In the genomic region with DNA sequence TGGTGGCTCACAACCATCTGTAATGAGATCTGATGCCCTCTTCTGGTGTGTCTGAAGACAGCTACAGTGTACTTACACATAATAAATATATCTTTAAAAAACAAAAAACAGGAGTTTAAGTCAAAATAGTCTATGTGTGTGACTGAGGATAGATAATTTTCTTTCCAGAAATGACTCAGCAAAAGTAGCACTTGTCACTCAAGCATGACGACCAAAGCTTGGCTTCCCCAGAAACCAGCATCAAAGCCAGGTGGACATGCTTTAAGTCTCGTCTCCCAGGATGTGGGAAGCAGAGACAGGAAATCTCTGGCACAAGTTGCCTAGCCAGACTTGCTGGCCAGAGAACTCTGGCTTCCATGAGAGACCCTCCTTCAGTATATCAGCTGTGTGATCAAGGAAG, we compare ENCODE assay signal across 25 mouse cellular contexts. TPM values are rescaled to one million over a fixed set of nuclear protein-coding genes. Genes with fewer than 3 reads are reported as not detected.
DNase-seq lines count a peak whose midpoint lies in the region; ATAC-seq lines count a peak whose summit lies in the region.
"Had no signal": no experiment of that assay in that cellular context is flagged by ENCODE, and none has a peak within 500 bp of the region (broad histone marks: within the 10 kb centered on the region; RNA-seq: fewer than 3 reads in every experiment).

No protein-coding gene starts in this region.

- H3K4me2 ChIP-seq in forebrain, embryonic 16.5 days (ENCODE audit: low read length), result no peak overlapping the region
- no peak overlapping the region for H3K4me2 ChIP-seq in midbrain, embryonic 13.5 days (replicated peaks)
- H3K4me2 ChIP-seq: embryonic facial prominence, embryonic 13.5 days; embryonic facial prominence, embryonic 15.5 days; forebrain, embryonic 12.5 days had no signal

- DNase-seq in ES-E14 (ENCODE audit: low read depth, low spot score), result no peak
- peak; percentile 20 for DNase-seq in c-Kit-positive CD71-positive TER-119-negative erythroid progenitor cells, embryonic 14.5 days (ENCODE audit: low read depth)
- no peak for DNase-seq in cerebellum, adult 9-11 months
- DNase-seq: adrenal gland, adult 8-10 months; adrenal gland, postnatal 25 days; cerebellum, adult 11-12 months; cerebellum, adult 2 months; cerebellum, adult 9-10 months; cerebellum, postnatal 14 days; cerebellum, postnatal 36 days; embryo, embryonic 11 days; forebrain, postnatal 0 days had no signal

- H3K9ac ChIP-seq in ES-E14 (ENCODE audit: insufficient read depth, low read depth, low read length, poor library complexity, severe bottlenecking), result no peak overlapping the region
- no peak overlapping the region for H3K9ac ChIP-seq in forebrain, embryonic 16.5 days (replicated peaks; ENCODE audit: low read depth, low read length)
- no peak overlapping the region for H3K9ac ChIP-seq in midbrain, embryonic 13.5 days (replicated peaks)
- H3K9ac ChIP-seq: embryonic facial prominence, embryonic 13.5 days; embryonic facial prominence, embryonic 15.5 days; forebrain, embryonic 12.5 days; forebrain, postnatal 0 days had no signal

- H3K36me3 ChIP-seq in megakaryocyte, embryonic 14.5 days (replicated peaks; ENCODE audit: low read length), result no peaks in the 10 kb centered on the region
- no peaks in the 10 kb centered on the region for H3K36me3 ChIP-seq in ES-E14 (ENCODE audit: control insufficient read depth, insufficient read depth, low read length, poor library complexity, severe bottlenecking)
- no peaks in the 10 kb centered on the region for H3K36me3 ChIP-seq in forebrain, embryonic 16.5 days (ENCODE audit: control insufficient read depth, insufficient read depth)
- no peaks in the 10 kb centered on the region for H3K36me3 ChIP-seq in midbrain, embryonic 13.5 days
- H3K36me3 ChIP-seq: embryonic facial prominence, embryonic 13.5 days; embryonic facial prominence, embryonic 15.5 days; forebrain, embryonic 10.5 days; forebrain, embryonic 12.5 days had no signal

- no peak overlapping the region for H3K27ac ChIP-seq in ES-E14 (ENCODE audit: insufficient read depth, low read depth, low read length, poor library complexity, severe bottlenecking)
- no peak overlapping the region for H3K27ac ChIP-seq in forebrain, embryonic 16.5 days (ENCODE audit: low read length)
- no peak overlapping the region for H3K27ac ChIP-seq in midbrain, embryonic 13.5 days
- H3K27ac ChIP-seq: embryonic facial prominence, embryonic 13.5 days; embryonic facial prominence, embryonic 15.5 days; forebrain, embryonic 10.5 days; forebrain, embryonic 12.5 days had no signal

- H3K4me3 ChIP-seq in megakaryocyte, embryonic 14.5 days (replicated peaks), result peak overlapping the region; percentile 85
- no peak overlapping the region for H3K4me3 ChIP-seq in ES-E14 (ENCODE audit: insufficient read depth in 1 of 2, low read depth in 1 of 2, low read length in 2 of 2, poor library complexity in 1 of 2, severe bottlenecking in 1 of 2)
- H3K4me3 ChIP-seq in forebrain, embryonic 16.5 days (replicated peaks; ENCODE audit: low read length), result no peak overlapping the region
- H3K4me3 ChIP-seq in midbrain, embryonic 13.5 days (replicated peaks), result no peak overlapping the region
- H3K4me3 ChIP-seq: embryonic facial prominence, embryonic 13.5 days; embryonic facial prominence, embryonic 15.5 days; erythroblast, embryonic 14.5 days; forebrain, embryonic 10.5 days; forebrain, embryonic 12.5 days had no signal

- peaks cover 22% of the 10 kb centered on the region for H3K4me1 ChIP-seq in megakaryocyte, embryonic 14.5 days
- H3K4me1 ChIP-seq in ES-E14 (ENCODE audit: control insufficient read depth in 2 of 2, insufficient read depth in 2 of 2, low read length in 2 of 2, poor library complexity in 1 of 2), result peaks cover 0 to 2% of the 10 kb centered on the region in 2 experiments; a peak in 1 of 4 replicates
- no peaks in the 10 kb centered on the region for H3K4me1 ChIP-seq in forebrain, embryonic 16.5 days (replicated peaks; ENCODE audit: control insufficient read depth, insufficient read depth, low read length)
- no peaks in the 10 kb centered on the region for H3K4me1 ChIP-seq in midbrain, embryonic 13.5 days (replicated peaks)
- H3K4me1 ChIP-seq: embryonic facial prominence, embryonic 13.5 days; embryonic facial prominence, embryonic 15.5 days; forebrain, embryonic 10.5 days; forebrain, embryonic 12.5 days had no signal

- H3K9me3 ChIP-seq in megakaryocyte, embryonic 14.5 days, result peaks cover 9% of the 10 kb centered on the region
- no peaks in the 10 kb centered on the region for H3K9me3 ChIP-seq in ES-E14 (ENCODE audit: control insufficient read depth, insufficient read depth, low read depth, low read length)
- H3K9me3 ChIP-seq in forebrain, embryonic 16.5 days (ENCODE audit: control insufficient read depth, low read length), result no peaks in the 10 kb centered on the region
- H3K9me3 ChIP-seq in midbrain, embryonic 13.5 days, result no peaks in the 10 kb centered on the region
- H3K9me3 ChIP-seq: embryonic facial prominence, embryonic 13.5 days; embryonic facial prominence, embryonic 15.5 days; forebrain, embryonic 10.5 days had no signal

- peaks cover 5% of the 10 kb centered on the region for H3K27me3 ChIP-seq in megakaryocyte, embryonic 14.5 days (replicated peaks)
- H3K27me3 ChIP-seq in forebrain, embryonic 16.5 days (replicated peaks; ENCODE audit: control insufficient read depth, insufficient read depth, low read length), result no peaks in the 10 kb centered on the region
- H3K27me3 ChIP-seq in midbrain, embryonic 13.5 days, result 0 out of 2 replicates have a peak, but pooled peaks cover 3% of the 10 kb centered on the region
- H3K27me3 ChIP-seq: embryonic facial prominence, embryonic 13.5 days; embryonic facial prominence, embryonic 15.5 days; forebrain, embryonic 12.5 days; Patski had no signal

- 77% methylated on average over 2 of the region's 2 CpGs for WGBS in forebrain, embryonic 16.5 days
- WGBS in midbrain, embryonic 13.5 days, result 77% methylated on average over 2 of the region's 2 CpGs

- ATAC-seq in megakaryocyte, adult 5-6 weeks (ENCODE audit: poor library complexity, severe bottlenecking), result no peak
- ATAC-seq in megakaryocyte progenitor cell, adult 5-6 weeks (replicated peaks; ENCODE audit: poor library complexity), result 0 out of 2 replicates have a peak, but pooled peaks have one; percentile 37
- no peak for ATAC-seq in forebrain, embryonic 16.5 days
- ATAC-seq in midbrain, embryonic 13.5 days, result no peak
- ATAC-seq: activated CD4-positive, CD25-positive, alpha-beta regulatory T cell, adult 4 months; forebrain, embryonic 14.5 days; forebrain, postnatal 0 days; Patski had no signal

- in situ Hi-C loops in ES-E14 (cut with MboI; ENCODE audit: low sequenced_read_pairs in 2 of 2, unreplicated experiment in 2 of 2), result no loop called here

RNA-seq across cellular contexts. Expression of a gene that starts 7.4 kb away (rescaled TPM):
- polyA plus RNA-seq in megakaryocyte, embryonic 14.5 days (2012; ENCODE audit: insufficient read depth, low replicate concordance), result 85.5 and 96.0 TPM in 2 replicates
- 48.5 and 48.9 TPM in 2 replicates for total RNA-seq in megakaryocyte, adult 5-6 weeks (2015)
- total RNA-seq in megakaryocyte, adult 5-6 weeks (2017), result 79.1 and 81.3 TPM in 2 replicates
- total RNA-seq in ES-E14 (2012; rRNA removed), result 215 and 282 TPM in 2 replicates
- 115 and 116 TPM in 2 replicates for total RNA-seq in megakaryocyte progenitor cell, adult 5-6 weeks (2015)
- 195 and 224 TPM in 2 replicates for total RNA-seq in megakaryocyte progenitor cell, adult 5-6 weeks (2017)
- polyA plus RNA-seq in forebrain, embryonic 16.5 days (2015; fragmentation: Nextera tagmentation; extraction: Ambion mirVana), result 162 and 166 TPM in 2 replicates
- polyA plus RNA-seq in midbrain, embryonic 13.5 days (2015; fragmentation: Nextera tagmentation; extraction: Ambion mirVana), result 167 and 168 TPM in 2 replicates

RNA-seq across cellular contexts. Expression of a gene that starts 20.5 kb away (rescaled TPM):
- polyA plus RNA-seq in megakaryocyte, embryonic 14.5 days (2012; ENCODE audit: insufficient read depth, low replicate concordance), result 12.9 and 26.6 TPM in 2 replicates
- total RNA-seq in megakaryocyte, adult 5-6 weeks (2015), result 6.7 and 7.9 TPM in 2 replicates
- 0.37 and 1.1 TPM in 2 replicates for total RNA-seq in megakaryocyte, adult 5-6 weeks (2017)
- 5.9 and 7.4 TPM in 2 replicates for total RNA-seq in ES-E14 (2012; rRNA removed)
- 18.1 and 18.6 TPM in 2 replicates for total RNA-seq in megakaryocyte progenitor cell, adult 5-6 weeks (2015)
- 2.5 and 2.7 TPM in 2 replicates for total RNA-seq in megakaryocyte progenitor cell, adult 5-6 weeks (2017)
- 0.98 and 1.2 TPM in 2 replicates for polyA plus RNA-seq in forebrain, embryonic 16.5 days (2015; fragmentation: Nextera tagmentation; extraction: Ambion mirVana)
- 1.7 TPM in 2 replicates for polyA plus RNA-seq in midbrain, embryonic 13.5 days (2015; fragmentation: Nextera tagmentation; extraction: Ambion mirVana)

RNA-seq across cellular contexts. Expression of a gene that starts 31.4 kb away (rescaled TPM):
- 5.8 and 93.0 TPM in 2 replicates for polyA plus RNA-seq in megakaryocyte, embryonic 14.5 days (2012; ENCODE audit: insufficient read depth, low replicate concordance)
- total RNA-seq in megakaryocyte, adult 5-6 weeks (2015), result 38.0 and 49.5 TPM in 2 replicates
- total RNA-seq in megakaryocyte, adult 5-6 weeks (2017), result 39.0 and 45.9 TPM in 2 replicates
- 37.2 and 56.3 TPM in 2 replicates for total RNA-seq in ES-E14 (2012; rRNA removed)
- total RNA-seq in megakaryocyte progenitor cell, adult 5-6 weeks (2015), result 53.4 and 53.5 TPM in 2 replicates
- total RNA-seq in megakaryocyte progenitor cell, adult 5-6 weeks (2017), result 46.4 and 46.8 TPM in 2 replicates
- polyA plus RNA-seq in forebrain, embryonic 16.5 days (2015; fragmentation: Nextera tagmentation; extraction: Ambion mirVana), result 103 and 114 TPM in 2 replicates
- 139 and 150 TPM in 2 replicates for polyA plus RNA-seq in midbrain, embryonic 13.5 days (2015; fragmentation: Nextera tagmentation; extraction: Ambion mirVana)

RNA-seq across cellular contexts. Expression of a gene that starts 31.6 kb away (rescaled TPM):
- polyA plus RNA-seq in megakaryocyte, embryonic 14.5 days (2012; ENCODE audit: insufficient read depth, low replicate concordance), result 6.0 and 9.3 TPM in 2 replicates
- 4.9 and 6.7 TPM in 2 replicates for total RNA-seq in megakaryocyte, adult 5-6 weeks (2015)
- 20.2 and 28.4 TPM in 2 replicates for total RNA-seq in megakaryocyte, adult 5-6 weeks (2017)
- total RNA-seq in ES-E14 (2012; rRNA removed), result 46.1 and 57.3 TPM in 2 replicates
- 9.4 and 9.9 TPM in 2 replicates for total RNA-seq in megakaryocyte progenitor cell, adult 5-6 weeks (2015)
- total RNA-seq in megakaryocyte progenitor cell, adult 5-6 weeks (2017), result 28.8 and 37.1 TPM in 2 replicates
- 8.2 and 8.9 TPM in 2 replicates for polyA plus RNA-seq in forebrain, embryonic 16.5 days (2015; fragmentation: Nextera tagmentation; extraction: Ambion mirVana)
- polyA plus RNA-seq in midbrain, embryonic 13.5 days (2015; fragmentation: Nextera tagmentation; extraction: Ambion mirVana), result 11.6 and 13.6 TPM in 2 replicates

RNA-seq across cellular contexts. Expression of a gene that starts 55.2 kb away (rescaled TPM):
- polyA plus RNA-seq in megakaryocyte, embryonic 14.5 days (2012; ENCODE audit: insufficient read depth, low replicate concordance), result 5.2 and 18.2 TPM in 2 replicates
- total RNA-seq in megakaryocyte, adult 5-6 weeks (2015), result 2.3 and 2.9 TPM in 2 replicates
- 4.3 and 8.1 TPM in 2 replicates for total RNA-seq in megakaryocyte, adult 5-6 weeks (2017)
- 58.0 and 91.2 TPM in 2 replicates for total RNA-seq in ES-E14 (2012; rRNA removed)
- 1.8 and 2.2 TPM in 2 replicates for total RNA-seq in megakaryocyte progenitor cell, adult 5-6 weeks (2015)
- 4.9 and 5.2 TPM in 2 replicates for total RNA-seq in megakaryocyte progenitor cell, adult 5-6 weeks (2017)
- 8.1 and 8.2 TPM in 2 replicates for polyA plus RNA-seq in forebrain, embryonic 16.5 days (2015; fragmentation: Nextera tagmentation; extraction: Ambion mirVana)
- polyA plus RNA-seq in midbrain, embryonic 13.5 days (2015; fragmentation: Nextera tagmentation; extraction: Ambion mirVana), result 8.3 and 11.3 TPM in 2 replicates
